ENCODE assay signal across 12 mouse cellular contexts in genomic region chr7:46830799-46831590, GRCm38 (mm10). TPM values are rescaled to one million over a fixed set of nuclear protein-coding genes. Genes with fewer than 3 reads are reported as not detected.
DNase-seq lines count a peak whose midpoint lies in the region; ATAC-seq and TF ChIP-seq lines count a peak whose summit lies in the region.
"Had no signal": no experiment of that assay in that cellular context is flagged by ENCODE, and none has a peak within 500 bp of the region (broad histone marks: within the 10 kb centered on the region; RNA-seq: fewer than 3 reads in every experiment).

No protein-coding gene starts in this region.

- 43% methylated on average over 13 of the region's 13 CpGs for WGBS in thymus, adult 2 months

- H3K27me3 ChIP-seq in thymus, adult 2 months (ENCODE audit: control insufficient read depth, insufficient read depth, low read length): no peaks in the 10 kb centered on the region
- H3K27me3 ChIP-seq: embryonic facial prominence, embryonic 15.5 days had no signal

- peak; percentile 38 for DNase-seq in thymus, adult 2 months
- no peak for DNase-seq in thymus, adult 18-20 months
- DNase-seq in lung, postnatal 14 days: peak; percentile 53
- DNase-seq in yolk sac, embryonic 10.5 days (ENCODE audit: low spot score): peak; percentile 77
- no peak for DNase-seq in left cerebral cortex, adult 9 months (ENCODE audit: low spot score in 2 of 2)
- no peak for DNase-seq in cerebellum, postnatal 36 days
- DNase-seq in cerebellum, adult 9-10 months: no peak
- DNase-seq: midbrain, embryonic 14.5 days had no signal

- no peaks in the 10 kb centered on the region for H3K36me3 ChIP-seq in thymus, adult 2 months (ENCODE audit: control insufficient read depth, insufficient read depth, low read length)
- H3K36me3 ChIP-seq: embryonic facial prominence, embryonic 15.5 days had no signal

- peak overlapping the region; percentile 84 for H3K27ac ChIP-seq in thymus, adult 2 months (ENCODE audit: control insufficient read depth, insufficient read depth, low read length)
- H3K27ac ChIP-seq: embryonic facial prominence, embryonic 15.5 days had no signal

- H3K4me1 ChIP-seq in thymus, adult 2 months (replicated peaks; ENCODE audit: control insufficient read depth, insufficient read depth, low read length): peaks cover 37% of the 10 kb centered on the region
- H3K4me1 ChIP-seq: embryonic facial prominence, embryonic 15.5 days had no signal

- no peak for TF ChIP-seq POLR2A in thymus, adult 2 months (IDR thresholded peaks at IDR 0.05; ENCODE audit: control insufficient read depth, extremely low read depth, insufficient read depth, low read length, poor library complexity)

- no peak overlapping the region for H3K4me3 ChIP-seq in thymus, adult 2 months (ENCODE audit: control insufficient read depth, insufficient read depth, low read length)
- H3K4me3 ChIP-seq: embryonic facial prominence, embryonic 15.5 days had no signal

- peak; percentile 68 to 79 for ATAC-seq in hematopoietic stem cell, adult 5-6 weeks (replicated peaks in 1 of 2; ENCODE audit: insufficient read depth in 1 of 2, low FRiP score in 2 of 2, low TSS enrichment in 1 of 2, low read depth in 1 of 2, poor library complexity in 2 of 2, severe bottlenecking in 2 of 2)

- TF ChIP-seq CTCF in thymus, adult 2 months (IDR thresholded peaks at IDR 0.05; ENCODE audit: borderline replicate concordance, control insufficient read depth, extremely low read depth, insufficient read depth, low read length, poor library complexity): no peak

RNA-seq across cellular contexts. Expression of gene Ldha, which starts 10.3 kb away (rescaled TPM):
- polyA plus RNA-seq in thymus, adult 2 months (2012; rRNA removed): 600 and 660 TPM in 2 replicates
- 290 and 314 TPM in 2 replicates for total RNA-seq in hematopoietic stem cell, adult 5-6 weeks (2017)

RNA-seq across cellular contexts. Expression of gene Ldhc, which starts 30.0 kb away (rescaled TPM):
- polyA plus RNA-seq in thymus, adult 2 months (2012; rRNA removed): 0.20 TPM in 1 of 2 replicates, not detected in the other
- 4.6 TPM in 1 of 2 replicates, not detected in the other for total RNA-seq in hematopoietic stem cell, adult 5-6 weeks (2017)
- polyA plus RNA-seq: embryonic facial prominence, embryonic 15.5 days; intestine, embryonic 14.5 days; stomach, embryonic 14.5 days had no signal

RNA-seq across cellular contexts. Expression of gene Gtf2h1, which starts 35.1 kb away (rescaled TPM):
- 13.0 and 14.4 TPM in 2 replicates for polyA plus RNA-seq in thymus, adult 2 months (2012; rRNA removed)
- 77.6 and 92.8 TPM in 2 replicates for total RNA-seq in hematopoietic stem cell, adult 5-6 weeks (2017)

RNA-seq across cellular contexts. Expression of gene Hps5, which starts 35.1 kb away (rescaled TPM):
- 21.4 and 22.3 TPM in 2 replicates for polyA plus RNA-seq in thymus, adult 2 months (2012; rRNA removed)
- total RNA-seq in hematopoietic stem cell, adult 5-6 weeks (2017): 31.6 and 42.5 TPM in 2 replicates

Comparison
In these comparisons a context has a peak if more than half of its experiments do, and no peak if none do; other contexts are left out.
1. DNase-seq: peak in thymus, adult 2 months (single experiment), lung, postnatal 14 days (single experiment) and yolk sac, embryonic 10.5 days (single experiment); none in thymus, adult 18-20 months (0 of 2), left cerebral cortex, adult 9 months (0 of 2), cerebellum, postnatal 36 days (0 of 2) and cerebellum, adult 9-10 months (single experiment).